Mouse (Mus musculus) spleen, postnatal 36 days (tissue): ENCODE data around the gene Suds3.

Experiments used
- DNase-seq, 2 experiments: peaks; one replicate each; pipeline ENCODE4 v3.0.0; 2022; ENCODE audit warnings: low spot score in 2 of 2, mixed read lengths in 1 of 2

The Suds3 gene

GRCm38 (mm10) chr5:117045101-117045500 lies 70.8 kb downstream of the Suds3 start:
- DNase-seq: no peak

DNA sequence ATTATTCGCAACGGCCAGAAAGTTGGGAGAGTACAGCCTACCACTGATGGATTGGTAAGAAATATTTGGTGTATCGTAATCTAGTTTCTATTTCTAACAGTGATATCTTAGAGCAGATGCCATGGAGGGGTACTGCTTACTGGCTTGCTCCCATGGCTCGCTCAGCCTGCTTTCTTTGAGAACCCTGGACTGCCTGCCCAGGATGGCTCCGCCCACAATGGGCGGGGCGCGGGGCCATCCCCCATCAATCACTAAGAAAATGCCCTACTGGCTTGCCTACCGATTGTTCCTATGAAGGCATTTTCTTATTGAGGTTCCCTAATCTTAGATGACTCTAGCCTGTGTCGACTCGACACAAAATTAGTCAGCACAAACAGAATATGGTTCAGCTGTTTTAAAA lies 73.3 kb downstream of the Suds3 start:
- DNase-seq: no peak
